Mouse (Mus musculus) embryonic facial prominence, embryonic 14.5 days (tissue): ENCODE data around the gene Gm14743. TPM values are rescaled to one million over a fixed set of nuclear protein-coding genes. Genes with fewer than 3 reads are reported as not detected.
"Not testable (repeated sequence)": the region's sequence is repeated elsewhere in the genome, so short reads cannot be mapped to it uniquely, and the experiment has no call there.

Experiments
- ATAC-seq: fragments of 200-750 bp; cut with Nextera tagmentation; 2 replicates; pipeline ENCODE4 v1.8.0; 2017; ENCODE audit warnings: low read depth, moderate number of reproducible peaks, moderate TSS enrichment
- DNase-seq: peaks from one replicate; pipeline ENCODE4 v3.0.0-alpha.2; 2015; ENCODE audit warnings: low spot score
- H3K27ac ChIP-seq: fragments of 300-500 bp; sonication (generic); replicated peaks from 2 replicates; pipeline ENCODE4 v1.5.1; 2014; ENCODE audit warnings: low read depth, mild to moderate bottlenecking, low read length, moderate library complexity
- H3K27me3 ChIP-seq: fragments of 300-500 bp; sonication (generic); replicated peaks from 2 replicates; pipeline ENCODE4 v1.6.1; 2014; ENCODE audit warnings: low read length; ENCODE audit not compliant: control insufficient read depth, insufficient read depth
- H3K36me3 ChIP-seq: fragments of 300-500 bp; sonication (generic); 2 replicates; pipeline ENCODE4 v1.6.1; 2014; ENCODE audit warnings: low read length, mixed read lengths; ENCODE audit not compliant: control insufficient read depth, insufficient read depth
- H3K4me1 ChIP-seq: fragments of 300-500 bp; sonication (generic); 2 replicates; pipeline ENCODE4 v1.6.1; 2014; ENCODE audit warnings: antibody characterized with exemption, low read length; ENCODE audit not compliant: control insufficient read depth, insufficient read depth
- H3K4me2 ChIP-seq: fragments of 300-500 bp; sonication (generic); 2 replicates; pipeline ENCODE4 v1.6.1; 2014; ENCODE audit warnings: low read depth, mild to moderate bottlenecking, low read length, moderate library complexity, mixed read lengths
- H3K4me3 ChIP-seq: fragments of 300-500 bp; sonication (generic); 2 replicates; pipeline ENCODE4 v1.5.1; 2014; ENCODE audit warnings: low read depth, mild to moderate bottlenecking, low read length
- H3K9ac ChIP-seq: fragments of 300-500 bp; sonication (generic); 2 replicates; pipeline ENCODE4 v1.6.1; 2014; ENCODE audit warnings: low read depth, mild to moderate bottlenecking, low read length, moderate library complexity, mixed read lengths
- H3K9me3 ChIP-seq: fragments of 300-500 bp; sonication (generic); 2 replicates; pipeline ENCODE4 v1.6.1; 2016; ENCODE audit warnings: low read length; ENCODE audit not compliant: control insufficient read depth
- WGBS: fragments of 180-500 bp; shearing (Covaris S2); extraction: QIAGEN DNeasy Blood & Tissue Kit; methylation state at CpG from one replicate; pipeline ENCODE4 v1.1.7; 2014; 5-methylcytosine and 5-hydroxymethylcytosine counted together
- polyA plus RNA-seq: library from polyadenylated mRNA; unstranded; fragments of >200 nt; fragmentation: Nextera tagmentation; extraction: Ambion mirVana; gene quantifications from 2 replicates; pipeline ENCODE4 v1.2.1, GENCODE M21; 2014

The Gm14743 gene
- polyA plus RNA-seq, result not detected in 2 replicates

DNA sequence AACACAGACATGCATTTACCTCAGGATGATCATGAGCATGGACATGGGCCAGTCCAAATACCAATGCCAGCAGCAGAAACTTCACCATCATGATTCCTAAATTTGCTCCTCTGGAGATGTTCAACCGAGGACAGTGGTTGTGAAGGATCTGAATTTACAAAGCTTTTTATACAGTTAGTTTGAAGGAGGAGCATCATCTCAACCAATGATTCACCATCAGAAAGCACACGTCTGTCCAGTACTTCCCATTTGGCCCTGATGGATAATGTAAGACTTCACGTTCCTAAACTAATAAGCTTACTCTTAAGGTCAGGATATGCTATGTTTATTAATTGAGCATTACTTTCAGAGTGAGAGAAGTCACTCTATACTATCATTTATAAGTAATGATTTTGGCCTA is at the start of gene Gm14743:
Gm14743 (minus strand) TSS at position 101 of the 400 bp plus-strand sequence.
- H3K27ac ChIP-seq, H3K9me3 ChIP-seq, DNase-seq, H3K36me3 ChIP-seq, H3K9ac ChIP-seq, H3K4me1 ChIP-seq, H3K27me3 ChIP-seq, ATAC-seq, H3K4me2 ChIP-seq, H3K4me3 ChIP-seq: not testable (repeated sequence)
- WGBS, result no CpG with 5 or more reads among the region's 3 CpGs

DNA sequence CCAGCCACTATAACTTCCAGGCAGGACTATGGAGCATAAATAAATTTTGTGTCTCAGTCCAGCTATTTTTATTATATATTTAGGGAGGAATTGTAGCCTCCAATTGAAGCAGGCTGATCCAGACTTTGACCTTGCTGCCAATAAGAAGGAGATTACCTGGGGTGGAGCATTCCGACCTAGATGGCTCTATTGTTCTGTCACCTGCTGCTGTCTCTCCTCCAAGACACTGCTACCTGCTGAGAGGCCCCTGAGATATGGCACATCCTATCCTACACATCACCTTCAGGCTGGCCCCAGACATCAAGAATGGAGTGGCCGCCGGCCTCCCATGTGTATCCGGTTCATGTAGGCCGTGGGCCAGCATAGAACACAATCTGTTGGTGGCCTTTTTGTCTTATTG is 42.9 kb downstream of the Gm14743 start:
- no peaks in the 10 kb centered on the region for H3K36me3 ChIP-seq
- H3K27me3 ChIP-seq, result no peaks in the 10 kb centered on the region
- H3K9ac ChIP-seq, result no peak overlapping the region
- DNase-seq (no peak), ATAC-seq (no peak)
- no peaks in the 10 kb centered on the region for H3K9me3 ChIP-seq
- H3K4me2 ChIP-seq, result no peak overlapping the region
- no peak overlapping the region for H3K4me3 ChIP-seq
- no peak overlapping the region for H3K27ac ChIP-seq
- H3K4me1 ChIP-seq, result no peaks in the 10 kb centered on the region
- WGBS, result 85% methylated on average over 5 of the region's 5 CpGs

DNA sequence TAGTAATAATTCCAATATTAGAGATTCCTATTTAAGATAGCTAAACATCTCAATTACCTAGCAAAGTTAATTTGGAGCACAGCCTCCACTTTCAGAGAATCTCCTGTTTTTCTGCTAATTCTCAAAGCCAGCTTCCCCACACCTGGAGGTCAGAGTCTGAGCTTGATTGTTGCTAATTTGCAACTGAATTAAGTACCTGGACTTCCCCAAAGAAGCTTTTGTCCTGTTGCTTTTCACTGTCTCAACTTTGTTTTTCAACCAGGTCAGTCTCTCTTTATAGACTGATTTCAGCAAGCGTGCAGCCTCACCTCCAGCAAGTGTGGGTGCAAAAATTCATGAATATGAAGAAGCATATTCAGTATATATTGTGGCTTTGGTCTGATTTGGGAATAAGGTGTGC is 43.5 kb downstream of the Gm14743 start:
- DNase-seq, H3K27ac ChIP-seq, H3K4me2 ChIP-seq, H3K36me3 ChIP-seq, H3K4me1 ChIP-seq, H3K9ac ChIP-seq, ATAC-seq, H3K9me3 ChIP-seq, H3K27me3 ChIP-seq, H3K4me3 ChIP-seq: not testable (repeated sequence)
- 59% methylated on average over 1 of the region's 1 CpGs for WGBS

Other genes with a start within 250 kb of the Gm14743 start
- not detected in 2 replicates for gene Obp1a, start 154.5 kb downstream of the Gm14743 start, polyA plus RNA-seq
- not detected in 2 replicates for gene Gm5938, start 120.5 kb downstream of the Gm14743 start, polyA plus RNA-seq
- not detected in 2 replicates for gene Obp1b, start 59.1 kb downstream of the Gm14743 start, polyA plus RNA-seq
- gene 4930480E11Rik, start 123.7 kb upstream of the Gm14743 start, polyA plus RNA-seq, result not detected in 2 replicates